Mouse (Mus musculus): ENCODE data around the gene Rab3il1. TPM values are rescaled to one million over a fixed set of nuclear protein-coding genes. Genes with fewer than 3 reads are reported as not detected.

The Rab3il1 gene
- polyA plus RNA-seq, 1 experiment from 2014 or later: 34.5 TPM

GRCm38 (mm10) chr19:10039615-10040014, 38.1 kb downstream of the Rab3il1 start:
- Histone ChIP-seq H3K36me3 (ENCODE audit: control insufficient read depth, insufficient read depth, low read length) (no peaks in the 10 kb centered on the region), H3K4me1 (replicated peaks; ENCODE audit: control insufficient read depth, insufficient read depth, low read length) (peaks cover 4% of the 10 kb centered on the region; the same call in 1 of the 2 replicates), H3K4me3 (ENCODE audit: low read depth, low read length) (no peak overlapping the region), H3K4me2 (ENCODE audit: low read depth, low read length, severe bottlenecking) (no peak overlapping the region), H3K27me3 (ENCODE audit: control insufficient read depth, insufficient read depth, low read length) (no peaks in the 10 kb centered on the region), H3K9ac (ENCODE audit: low read length) (no peak overlapping the region), H3K27ac (ENCODE audit: low read depth, low read length) (no peak overlapping the region), H3K9me3 (ENCODE audit: control insufficient read depth, low read length) (no peaks in the 10 kb centered on the region)
- 86% methylated on average over 2 of the region's 2 CpGs for WGBS
- no peak for ATAC-seq (replicated peaks; ENCODE audit: low FRiP score)
- DNase-seq (ENCODE audit: low spot score): no peak

- no peak overlapping the region for H3K27ac ChIP-seq (ENCODE audit: low read depth, low read length)
- peak overlapping the region; percentile 98 for H3K4me2 ChIP-seq (ENCODE audit: low read depth, low read length, severe bottlenecking)
- 4% methylated on average over 20 of the region's 20 CpGs for WGBS
- peaks cover 4% of the 10 kb centered on the region; the same call in 1 of the 2 replicates for H3K4me1 ChIP-seq (replicated peaks; ENCODE audit: control insufficient read depth, insufficient read depth, low read length)
- no peak for DNase-seq (ENCODE audit: low spot score)
- peak overlapping the region; percentile 63 for H3K9ac ChIP-seq (ENCODE audit: low read length)
- peak; percentile 4; the same call in 1 of the 2 replicates for ATAC-seq (replicated peaks; ENCODE audit: low FRiP score)
- H3K9me3 ChIP-seq (ENCODE audit: control insufficient read depth, low read length): no peaks in the 10 kb centered on the region
- no peaks in the 10 kb centered on the region for H3K27me3 ChIP-seq (ENCODE audit: control insufficient read depth, insufficient read depth, low read length)
- peak overlapping the region; percentile 59 for H3K4me3 ChIP-seq (ENCODE audit: low read depth, low read length)
- no peaks in the 10 kb centered on the region for H3K36me3 ChIP-seq (ENCODE audit: control insufficient read depth, insufficient read depth, low read length)
These were observed 39.5 kb downstream of the Rab3il1 start for GRCm38 (mm10) chr19:10040866-10041387.

GRCm38 (mm10) chr19:10041388-10042148, 40.1 kb downstream of the Rab3il1 start, which contains the start of gene Fads3:
Gene Fads3 (plus strand): TSS chr19:10041569.
- H3K4me3 ChIP-seq (ENCODE audit: low read depth, low read length): peak within 1 kb of the TSS; percentile 59
- peak; percentile 91 for ATAC-seq (replicated peaks; ENCODE audit: low FRiP score)
- H3K4me1 ChIP-seq (replicated peaks; ENCODE audit: control insufficient read depth, insufficient read depth, low read length): peaks cover 4% of the 10 kb centered on the region; the same call in 1 of the 2 replicates
- DNase-seq (ENCODE audit: low spot score): peak; percentile 89
- H3K9ac ChIP-seq (ENCODE audit: low read length): peak within 1 kb of the TSS; percentile 63
- no peaks in the 10 kb centered on the region for H3K36me3 ChIP-seq (ENCODE audit: control insufficient read depth, insufficient read depth, low read length)
- H3K27ac ChIP-seq (ENCODE audit: low read depth, low read length): no peak within 1 kb of the TSS
- H3K27me3 ChIP-seq (ENCODE audit: control insufficient read depth, insufficient read depth, low read length): no peaks in the 10 kb centered on the region
- no peaks in the 10 kb centered on the region for H3K9me3 ChIP-seq (ENCODE audit: control insufficient read depth, low read length)
- H3K4me2 ChIP-seq (ENCODE audit: low read depth, low read length, severe bottlenecking): peak within 1 kb of the TSS; percentile 98
- WGBS: under 1% methylated on average over 69 of the region's 69 CpGs

DNA sequence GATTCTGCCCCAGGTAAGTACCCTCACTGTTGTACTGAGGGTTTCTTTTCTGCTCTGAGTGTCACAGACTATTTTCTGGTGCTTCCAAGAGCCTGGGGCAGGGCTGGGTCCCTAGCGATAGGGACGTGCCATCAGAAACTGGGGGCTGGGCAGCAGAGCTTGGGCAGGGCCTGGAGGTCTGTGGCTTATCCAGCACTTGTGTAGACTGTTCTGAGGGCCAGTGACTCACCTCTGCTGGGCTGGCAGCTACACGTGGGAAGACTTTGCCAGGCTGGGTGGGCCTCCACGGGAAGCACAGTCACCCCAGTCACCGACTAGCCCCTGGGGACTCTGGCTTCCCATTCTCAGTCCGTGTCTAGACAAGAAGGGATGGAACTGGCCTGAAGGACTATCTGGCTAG, 40.8 kb downstream of the Rab3il1 start:
- no peaks in the 10 kb centered on the region for H3K27me3 ChIP-seq (ENCODE audit: control insufficient read depth, insufficient read depth, low read length)
- peak overlapping the region; percentile 63 for H3K9ac ChIP-seq (ENCODE audit: low read length)
- H3K36me3 ChIP-seq (ENCODE audit: control insufficient read depth, insufficient read depth, low read length): no peaks in the 10 kb centered on the region
- DNase-seq (ENCODE audit: low spot score) (no peak), ATAC-seq (replicated peaks; ENCODE audit: low FRiP score) (0 out of 2 replicates have a peak, but pooled peaks have one; percentile 16)
- H3K4me2 ChIP-seq (ENCODE audit: low read depth, low read length, severe bottlenecking): peak overlapping the region; percentile 98; the same call in 1 of the 2 replicates
- H3K4me1 ChIP-seq (replicated peaks; ENCODE audit: control insufficient read depth, insufficient read depth, low read length): peaks cover 4% of the 10 kb centered on the region; the same call in 1 of the 2 replicates
- H3K4me3 ChIP-seq (ENCODE audit: low read depth, low read length): peak overlapping the region; percentile 59
- 60% methylated on average over 6 of the region's 6 CpGs for WGBS
- H3K27ac ChIP-seq (ENCODE audit: low read depth, low read length): no peak overlapping the region
- no peaks in the 10 kb centered on the region for H3K9me3 ChIP-seq (ENCODE audit: control insufficient read depth, low read length)

DNA sequence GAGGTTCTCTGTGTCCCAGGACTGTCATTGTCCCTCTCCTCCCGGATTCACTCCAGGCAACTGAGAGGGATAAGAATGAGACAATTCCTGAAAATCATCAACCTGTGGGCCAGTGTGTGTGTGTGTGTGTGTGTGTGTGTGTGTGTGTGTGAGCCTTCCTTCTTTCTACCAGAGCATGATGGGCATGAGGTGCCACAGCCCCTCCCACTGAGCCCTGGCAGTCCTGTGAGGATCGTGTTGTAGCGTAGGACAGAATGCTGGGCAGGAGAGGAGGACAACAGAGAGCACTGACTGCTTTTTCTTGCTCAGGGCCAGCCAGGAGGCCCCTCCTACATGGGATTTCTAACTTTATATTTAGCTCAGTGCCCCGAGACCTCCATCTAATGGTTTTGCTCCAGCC, 41.3 kb downstream of the Rab3il1 start:
- Histone ChIP-seq H3K4me3 (ENCODE audit: low read depth, low read length) (no peak overlapping the region), H3K4me1 (replicated peaks; ENCODE audit: control insufficient read depth, insufficient read depth, low read length) (peaks cover 4% of the 10 kb centered on the region; the same call in 1 of the 2 replicates), H3K36me3 (ENCODE audit: control insufficient read depth, insufficient read depth, low read length) (no peaks in the 10 kb centered on the region), H3K27me3 (ENCODE audit: control insufficient read depth, insufficient read depth, low read length) (no peaks in the 10 kb centered on the region), H3K4me2 (ENCODE audit: low read depth, low read length, severe bottlenecking) (0 out of 2 replicates have a peak overlapping the region, but pooled peaks have one; percentile 98), H3K9ac (ENCODE audit: low read length) (no peak overlapping the region), H3K9me3 (ENCODE audit: control insufficient read depth, low read length) (no peaks in the 10 kb centered on the region), H3K27ac (ENCODE audit: low read depth, low read length) (no peak overlapping the region)
- WGBS: 91% methylated on average over 4 of the region's 4 CpGs
- ATAC-seq (replicated peaks; ENCODE audit: low FRiP score) (no peak), DNase-seq (ENCODE audit: low spot score) (no peak)

DNA sequence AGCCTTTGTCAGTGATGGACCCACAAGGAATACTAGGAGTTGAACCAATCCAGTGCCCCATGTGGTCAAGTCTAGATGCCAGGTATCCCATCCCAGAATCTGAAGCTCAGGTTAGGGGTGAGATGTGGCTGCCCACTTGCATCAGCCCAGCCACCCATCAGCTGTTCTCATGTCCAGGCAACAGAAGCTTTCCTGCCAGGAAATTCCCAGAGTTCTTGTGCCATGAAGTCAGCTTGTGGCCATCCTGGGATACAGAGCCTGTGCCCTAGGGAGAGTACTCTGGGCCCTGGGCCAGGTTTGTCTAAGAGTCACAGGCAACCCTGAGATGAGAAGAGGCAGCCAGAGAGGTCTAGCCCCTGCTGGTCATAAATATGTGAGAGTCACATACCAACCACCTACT, 42.2 kb downstream of the Rab3il1 start:
- no peaks in the 10 kb centered on the region for H3K36me3 ChIP-seq (ENCODE audit: control insufficient read depth, insufficient read depth, low read length)

GRCm38 (mm10) chr19:10045707-10046106, 44.2 kb downstream of the Rab3il1 start:
- WGBS: 85% methylated on average over 2 of the region's 2 CpGs
- no peak for DNase-seq (ENCODE audit: low spot score)

More for the DNA sequence above, 42.2 kb downstream of the Rab3il1 start:
- no peak overlapping the region for H3K9ac ChIP-seq (ENCODE audit: low read length)
- H3K4me2 ChIP-seq (ENCODE audit: low read depth, low read length, severe bottlenecking): no peak overlapping the region
- DNase-seq (ENCODE audit: low spot score) (no peak), ATAC-seq (replicated peaks; ENCODE audit: low FRiP score) (no peak)
- H3K4me3 ChIP-seq (ENCODE audit: low read depth, low read length): no peak overlapping the region
- H3K4me1 ChIP-seq (replicated peaks; ENCODE audit: control insufficient read depth, insufficient read depth, low read length): peaks cover 4% of the 10 kb centered on the region; the same call in 1 of the 2 replicates
- no peaks in the 10 kb centered on the region for H3K27me3 ChIP-seq (ENCODE audit: control insufficient read depth, insufficient read depth, low read length)
- H3K27ac ChIP-seq (ENCODE audit: low read depth, low read length): no peak overlapping the region
- no peaks in the 10 kb centered on the region for H3K9me3 ChIP-seq (ENCODE audit: control insufficient read depth, low read length)

GRCm38 (mm10) chr19:10046346-10046745, 44.9 kb downstream of the Rab3il1 start:
- H3K27me3 ChIP-seq (ENCODE audit: control insufficient read depth, insufficient read depth, low read length): no peaks in the 10 kb centered on the region
- WGBS: 81% methylated on average over 4 of the region's 4 CpGs
- ATAC-seq (replicated peaks; ENCODE audit: low FRiP score) (no peak), DNase-seq (ENCODE audit: low spot score) (no peak)
- H3K4me1 ChIP-seq (replicated peaks; ENCODE audit: control insufficient read depth, insufficient read depth, low read length): no peaks in the 10 kb centered on the region; the same call in 1 of the 2 replicates
- no peaks in the 10 kb centered on the region for H3K9me3 ChIP-seq (ENCODE audit: control insufficient read depth, low read length)
- H3K36me3 ChIP-seq (ENCODE audit: control insufficient read depth, insufficient read depth, low read length): no peaks in the 10 kb centered on the region
- H3K4me2 ChIP-seq (ENCODE audit: low read depth, low read length, severe bottlenecking): no peak overlapping the region
- H3K27ac ChIP-seq (ENCODE audit: low read depth, low read length): no peak overlapping the region
- H3K9ac ChIP-seq (ENCODE audit: low read length): no peak overlapping the region
- no peak overlapping the region for H3K4me3 ChIP-seq (ENCODE audit: low read depth, low read length)

More at GRCm38 (mm10) chr19:10045707-10046106, 44.2 kb downstream of the Rab3il1 start:
- Histone ChIP-seq H3K4me1 (replicated peaks; ENCODE audit: control insufficient read depth, insufficient read depth, low read length) (peaks cover 4% of the 10 kb centered on the region; the same call in 1 of the 2 replicates), H3K4me3 (ENCODE audit: low read depth, low read length) (no peak overlapping the region), H3K27me3 (ENCODE audit: control insufficient read depth, insufficient read depth, low read length) (no peaks in the 10 kb centered on the region), H3K27ac (ENCODE audit: low read depth, low read length) (no peak overlapping the region), H3K9me3 (ENCODE audit: control insufficient read depth, low read length) (no peaks in the 10 kb centered on the region), H3K36me3 (ENCODE audit: control insufficient read depth, insufficient read depth, low read length) (no peaks in the 10 kb centered on the region), H3K4me2 (ENCODE audit: low read depth, low read length, severe bottlenecking) (no peak overlapping the region), H3K9ac (ENCODE audit: low read length) (no peak overlapping the region)
- ATAC-seq (replicated peaks; ENCODE audit: low FRiP score): no peak
